Mouse (Mus musculus) forebrain, embryonic 15.5 days (tissue): ENCODE data around the gene Pdzd9. TPM values are rescaled to one million over a fixed set of nuclear protein-coding genes. Genes with fewer than 3 reads are reported as not detected.
"Not testable (repeated sequence)": the region's sequence is repeated elsewhere in the genome, so short reads cannot be mapped to it uniquely, and the experiment has no call there.

Source experiments
- ATAC-seq: fragments of 200-750 bp; cut with Nextera tagmentation; replicated peaks from 2 replicates; pipeline ENCODE4 v1.8.0; 2017; ENCODE audit warnings: mild to moderate bottlenecking, moderate TSS enrichment, moderate library complexity
- H3K27ac ChIP-seq: fragments of 300-500 bp; sonication (generic); replicated peaks from 2 replicates; pipeline ENCODE4 v1.5.1; 2015; ENCODE audit warnings: mild to moderate bottlenecking, inconsistent platforms
- H3K27me3 ChIP-seq: fragments of 300-500 bp; sonication (generic); 2 replicates; pipeline ENCODE4 v1.6.1; 2015; ENCODE audit warnings: inconsistent platforms
- H3K36me3 ChIP-seq: fragments of 300-500 bp; sonication (generic); 2 replicates; pipeline ENCODE4 v1.6.1; 2015; ENCODE audit warnings: mild to moderate bottlenecking, inconsistent platforms
- H3K4me1 ChIP-seq: fragments of 300-500 bp; sonication (generic); 2 replicates; pipeline ENCODE4 v1.6.1; 2015; ENCODE audit warnings: inconsistent platforms
- H3K4me2 ChIP-seq: fragments of 300-500 bp; sonication (generic); replicated peaks from 2 replicates; pipeline ENCODE4 v1.6.1; 2015; ENCODE audit warnings: mild to moderate bottlenecking, inconsistent platforms
- H3K4me3 ChIP-seq: fragments of 300-500 bp; sonication (generic); 2 replicates; pipeline ENCODE4 v1.5.1; 2015; ENCODE audit warnings: mild to moderate bottlenecking, inconsistent platforms
- H3K9ac ChIP-seq: fragments of 300-500 bp; sonication (generic); replicated peaks from 2 replicates; pipeline ENCODE4 v1.6.1; 2015; ENCODE audit warnings: mild to moderate bottlenecking, inconsistent platforms
- H3K9me3 ChIP-seq: fragments of 300-500 bp; sonication (generic); 2 replicates; pipeline ENCODE4 v1.6.1; 2016; ENCODE audit warnings: inconsistent platforms
- WGBS: fragments of 180-500 bp; shearing (Covaris S2); methylation state at CpG from one replicate; pipeline ENCODE4 v1.1.7; 2015; ENCODE audit warnings: mixed read lengths; 5-methylcytosine and 5-hydroxymethylcytosine counted together
- polyA plus RNA-seq: library from polyadenylated mRNA; unstranded; fragments of >200 nt; fragmentation: Nextera tagmentation; extraction: Ambion mirVana; gene quantifications from 2 replicates; pipeline ENCODE4 v1.2.1, GENCODE M21; 2015

Pdzd9 gene
- polyA plus RNA-seq, result 0.27 and 0.34 TPM in 2 replicates

- WGBS, result 23% methylated on average over 14 of the region's 14 CpGs
- Histone ChIP-seq H3K4me3 (no peak within 1 kb of the TSS), H3K27ac (no peak within 1 kb of the TSS), H3K4me2 (no peak within 1 kb of the TSS), H3K4me1 (no peaks in the 10 kb centered on the region), H3K9ac (no peak within 1 kb of the TSS), H3K36me3 (no peaks in the 10 kb centered on the region), H3K27me3 (no peaks in the 10 kb centered on the region), H3K9me3 (no peaks in the 10 kb centered on the region)
- ATAC-seq, result peak; percentile 79
These were observed at the start of gene Pdzd9 for GRCm38 (mm10) chr7:120670153-120670875. Gene Pdzd9, minus strand, starts transcription at chr7:120670343.

DNA sequence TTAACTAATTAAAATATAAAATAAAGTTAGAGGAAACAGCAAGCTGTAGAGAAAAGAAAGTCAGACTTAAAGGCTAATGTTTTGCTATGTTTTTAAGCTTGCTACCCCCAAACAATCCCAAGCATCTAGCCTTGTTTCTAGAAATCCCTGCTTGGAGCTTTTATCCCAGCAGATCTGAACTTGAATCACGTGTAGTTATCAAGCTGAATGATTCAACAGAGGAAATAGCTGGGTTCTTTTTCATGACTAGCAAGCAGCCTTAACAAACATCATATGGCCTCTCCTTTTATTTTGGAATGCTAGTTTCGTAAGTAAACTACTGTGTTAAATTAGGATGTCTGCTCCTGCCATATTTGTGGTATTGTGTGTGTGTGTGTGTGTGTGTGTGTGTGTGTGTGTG lies 47.1 kb upstream of the Pdzd9 start:
- Histone ChIP-seq H3K27ac (no peak overlapping the region), H3K4me2 (no peak overlapping the region), H3K27me3 (no peaks in the 10 kb centered on the region), H3K9me3 (no peaks in the 10 kb centered on the region), H3K4me3 (no peak overlapping the region), H3K36me3 (no peaks in the 10 kb centered on the region), H3K4me1 (peaks cover 9% of the 10 kb centered on the region; the same call in 1 of the 2 replicates), H3K9ac (no peak overlapping the region)
- WGBS, result 55% methylated on average over 2 of the region's 2 CpGs
- ATAC-seq, result no peak

DNA sequence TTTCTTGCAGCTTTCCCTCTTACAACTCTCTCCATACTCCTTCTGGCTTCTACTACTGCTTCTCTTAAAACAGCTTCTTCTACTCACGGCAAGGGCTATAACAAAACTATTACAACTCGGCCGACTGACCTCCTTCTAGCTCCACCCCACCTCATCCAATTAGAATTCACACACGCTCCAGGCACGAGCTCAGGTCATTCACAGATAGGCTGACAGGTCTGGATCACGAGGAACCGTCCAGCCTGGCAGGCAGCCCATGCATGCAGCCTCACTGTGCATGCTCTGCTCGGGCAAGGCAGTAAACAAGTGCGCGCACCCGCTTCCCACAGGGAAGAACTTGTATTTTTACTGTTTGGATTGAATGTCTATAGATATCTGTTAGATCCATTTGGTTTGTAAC lies 43.8 kb upstream of the Pdzd9 start:
- not testable (repeated sequence) for H3K9me3 ChIP-seq, ATAC-seq

GRCm38 (mm10) chr7:120713225-120713624 lies 43.1 kb upstream of the Pdzd9 start:
- no peaks in the 10 kb centered on the region for H3K9me3 ChIP-seq

More for the DNA sequence above, 43.8 kb upstream of the Pdzd9 start:
- H3K4me3 ChIP-seq, H3K27me3 ChIP-seq, H3K4me2 ChIP-seq, H3K27ac ChIP-seq, H3K36me3 ChIP-seq, H3K4me1 ChIP-seq, H3K9ac ChIP-seq: not testable (repeated sequence)
- 83% methylated on average over 11 of the region's 11 CpGs for WGBS

DNA sequence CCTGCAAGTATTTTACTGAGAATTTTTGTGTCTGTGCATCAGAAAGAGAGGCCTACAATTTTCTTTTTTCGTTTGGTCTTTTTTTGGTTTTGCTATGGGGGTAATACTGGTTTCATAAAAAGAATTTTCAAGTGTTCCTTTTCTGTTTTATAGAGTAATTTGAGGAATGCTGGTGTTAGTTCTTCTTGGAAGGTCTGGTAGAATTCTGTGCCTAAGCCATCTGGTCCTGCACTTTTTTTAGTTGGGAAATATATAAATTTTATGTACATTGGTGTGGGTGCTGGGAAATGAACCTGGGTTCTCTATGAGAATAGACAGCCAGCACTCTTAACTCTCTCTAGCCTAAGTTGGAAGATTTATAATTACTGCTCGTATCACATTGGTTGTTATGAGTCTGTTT lies 41.9 kb upstream of the Pdzd9 start:
- H3K27me3 ChIP-seq, result no peaks in the 10 kb centered on the region
- no peaks in the 10 kb centered on the region for H3K9me3 ChIP-seq
- H3K4me3 ChIP-seq, result no peak overlapping the region
- 90% methylated on average over 2 of the region's 2 CpGs for WGBS
- H3K27ac ChIP-seq, result no peak overlapping the region
- no peaks in the 10 kb centered on the region for H3K36me3 ChIP-seq
- no peak overlapping the region for H3K9ac ChIP-seq
- H3K4me1 ChIP-seq, result peaks cover 2% of the 10 kb centered on the region; the same call in 1 of the 2 replicates
- ATAC-seq, result no peak
- no peak overlapping the region for H3K4me2 ChIP-seq

More at GRCm38 (mm10) chr7:120713225-120713624, 43.1 kb upstream of the Pdzd9 start:
- Histone ChIP-seq H3K4me3 (no peak overlapping the region), H3K27ac (no peak overlapping the region), H3K4me2 (no peak overlapping the region), H3K4me1 (peaks cover 9% of the 10 kb centered on the region; the same call in 1 of the 2 replicates), H3K9ac (no peak overlapping the region), H3K27me3 (no peaks in the 10 kb centered on the region), H3K36me3 (no peaks in the 10 kb centered on the region)
- 97% methylated on average over 2 of the region's 2 CpGs for WGBS
- no peak for ATAC-seq

DNA sequence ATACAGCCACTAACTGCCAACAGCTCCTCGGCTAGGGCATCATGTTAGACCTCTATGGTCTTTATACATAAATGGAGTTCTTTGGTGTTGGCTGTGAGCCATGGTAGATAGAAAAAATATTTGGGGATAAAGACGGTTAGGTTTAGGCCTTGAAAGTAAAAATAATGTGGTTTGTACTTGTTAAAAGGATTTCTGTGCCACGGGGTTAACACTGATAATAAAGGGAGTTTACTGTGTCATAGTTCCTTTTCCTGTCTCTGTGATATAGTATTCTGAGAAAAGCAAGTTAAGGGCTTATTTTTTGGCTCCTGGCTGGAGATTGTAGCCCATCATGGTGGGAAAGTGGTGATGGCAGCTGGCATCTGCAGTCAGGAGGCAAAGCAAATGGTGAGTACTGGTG lies 33.7 kb upstream of the Pdzd9 start:
- H3K27ac ChIP-seq, result no peak overlapping the region
- H3K4me2 ChIP-seq, result no peak overlapping the region
- no peak overlapping the region for H3K4me3 ChIP-seq
- H3K9ac ChIP-seq, result no peak overlapping the region
- no peak for ATAC-seq
- H3K36me3 ChIP-seq, result no peaks in the 10 kb centered on the region
- 75% methylated on average over 3 of the region's 3 CpGs for WGBS
- H3K4me1 ChIP-seq, result peaks cover 3% of the 10 kb centered on the region; the same call in 1 of the 2 replicates
- H3K9me3 ChIP-seq, result no peaks in the 10 kb centered on the region
- no peaks in the 10 kb centered on the region for H3K27me3 ChIP-seq

DNA sequence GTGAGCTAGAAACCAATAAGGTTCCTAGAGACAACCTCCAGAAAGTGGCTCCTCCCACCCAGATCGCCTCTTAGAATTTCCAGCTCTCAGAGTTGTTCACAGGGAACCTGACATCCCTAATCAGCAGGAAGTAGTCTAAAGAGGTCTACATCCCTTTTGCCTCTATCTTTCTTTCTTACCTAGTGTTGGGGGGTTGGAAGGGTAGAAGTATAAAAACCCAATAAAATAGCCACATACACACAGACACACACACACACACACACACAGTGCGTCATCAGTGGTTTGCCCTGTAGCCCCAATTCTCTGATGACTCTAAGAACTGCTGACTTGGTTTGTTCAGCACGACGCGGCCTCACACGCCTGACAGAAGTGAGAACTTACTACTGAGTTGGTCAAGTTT lies 29.4 kb upstream of the Pdzd9 start:
- 91% methylated on average over 6 of the region's 6 CpGs for WGBS
- ATAC-seq, result no peak

GRCm38 (mm10) chr7:120696331-120696730 lies 26.2 kb upstream of the Pdzd9 start:
- WGBS, result 97% methylated on average over 2 of the region's 2 CpGs
- Histone ChIP-seq H3K4me3 (no peak overlapping the region), H3K27ac (no peak overlapping the region), H3K4me1 (peaks cover 3% of the 10 kb centered on the region; the same call in 1 of the 2 replicates), H3K27me3 (no peaks in the 10 kb centered on the region), H3K4me2 (no peak overlapping the region), H3K9me3 (no peaks in the 10 kb centered on the region), H3K36me3 (no peaks in the 10 kb centered on the region), H3K9ac (no peak overlapping the region)
- no peak for ATAC-seq

More for the DNA sequence above, 29.4 kb upstream of the Pdzd9 start:
- Histone ChIP-seq H3K4me1 (peaks cover 6% of the 10 kb centered on the region; the same call in 1 of the 2 replicates), H3K9me3 (no peaks in the 10 kb centered on the region), H3K4me3 (no peak overlapping the region), H3K36me3 (no peaks in the 10 kb centered on the region), H3K4me2 (no peak overlapping the region), H3K9ac (no peak overlapping the region), H3K27me3 (no peaks in the 10 kb centered on the region), H3K27ac (no peak overlapping the region)

GRCm38 (mm10) chr7:120695641-120696040 lies 25.5 kb upstream of the Pdzd9 start:
- Histone ChIP-seq H3K9me3 (no peaks in the 10 kb centered on the region), H3K27ac (no peak overlapping the region), H3K36me3 (no peaks in the 10 kb centered on the region), H3K4me3 (no peak overlapping the region), H3K27me3 (no peaks in the 10 kb centered on the region), H3K9ac (no peak overlapping the region), H3K4me1 (peaks cover 3% of the 10 kb centered on the region; the same call in 1 of the 2 replicates), H3K4me2 (no peak overlapping the region)
- no peak for ATAC-seq
- 41% methylated on average over 1 of the region's 1 CpGs for WGBS

- no peaks in the 10 kb centered on the region for H3K36me3 ChIP-seq
- no peak overlapping the region for H3K9ac ChIP-seq
- WGBS, result 28% methylated on average over 6 of the region's 6 CpGs
- ATAC-seq, result no peak
- no peaks in the 10 kb centered on the region for H3K9me3 ChIP-seq
- no peaks in the 10 kb centered on the region for H3K27me3 ChIP-seq
- peaks cover 3% of the 10 kb centered on the region; the same call in 1 of the 2 replicates for H3K4me1 ChIP-seq
- H3K27ac ChIP-seq, result no peak overlapping the region
- no peak overlapping the region for H3K4me3 ChIP-seq
- no peak overlapping the region for H3K4me2 ChIP-seq
These were observed 25.1 kb upstream of the Pdzd9 start for GRCm38 (mm10) chr7:120695196-120695595.

DNA sequence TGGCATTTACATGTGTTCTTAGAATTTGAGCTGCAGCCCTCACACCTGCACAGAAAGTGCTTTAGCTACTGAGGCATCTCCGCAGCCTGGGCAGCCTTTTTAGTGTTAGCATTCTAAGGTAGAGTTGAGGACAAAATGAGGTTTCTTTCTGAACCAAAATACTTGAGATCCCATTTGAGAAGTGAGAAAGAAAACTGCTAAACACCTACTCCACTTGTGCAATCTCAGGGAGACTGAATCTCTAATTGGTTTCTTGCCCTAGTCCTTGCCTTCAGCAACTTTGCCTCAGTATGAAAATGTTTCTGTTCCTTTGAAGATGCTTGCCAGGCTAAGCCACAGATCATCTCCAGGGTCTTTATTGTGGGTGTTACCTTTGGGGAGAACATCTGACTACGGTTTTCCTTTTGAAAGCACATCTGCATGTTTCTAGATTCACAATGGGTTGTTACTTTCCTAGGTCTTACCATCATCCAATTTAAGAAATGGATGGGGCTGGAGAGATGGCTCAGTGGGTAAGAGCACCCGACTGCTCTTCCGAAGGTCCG lies 23.8 kb upstream of the Pdzd9 start:
- peaks cover 3% of the 10 kb centered on the region; the same call in 1 of the 2 replicates for H3K4me1 ChIP-seq
- H3K9ac ChIP-seq, result no peak overlapping the region
- WGBS, result 97% methylated on average over 5 of the region's 5 CpGs
- ATAC-seq, result no peak
- H3K36me3 ChIP-seq, result no peaks in the 10 kb centered on the region
- no peak overlapping the region for H3K4me3 ChIP-seq
- no peak overlapping the region for H3K27ac ChIP-seq
- no peak overlapping the region for H3K4me2 ChIP-seq
- H3K9me3 ChIP-seq, result no peaks in the 10 kb centered on the region
- no peaks in the 10 kb centered on the region for H3K27me3 ChIP-seq

- ATAC-seq, result no peak
These were observed 20.5 kb upstream of the Pdzd9 start for GRCm38 (mm10) chr7:120690634-120691033.

More at GRCm38 (mm10) chr7:120690634-120691033, 20.5 kb upstream of the Pdzd9 start:
- no peak overlapping the region for H3K4me2 ChIP-seq
- 72% methylated on average over 4 of the region's 4 CpGs for WGBS
- H3K27ac ChIP-seq, result no peak overlapping the region
- no peak overlapping the region for H3K4me3 ChIP-seq
- H3K9ac ChIP-seq, result no peak overlapping the region
- H3K27me3 ChIP-seq, result no peaks in the 10 kb centered on the region
- no peaks in the 10 kb centered on the region for H3K9me3 ChIP-seq
- H3K4me1 ChIP-seq, result peaks cover 19% of the 10 kb centered on the region; the same call in 1 of the 2 replicates
- no peaks in the 10 kb centered on the region for H3K36me3 ChIP-seq
